Mouse (Mus musculus) kidney, adult 2 months (tissue): ENCODE results near the gene Zfp239. TPM values are rescaled to one million over a fixed set of nuclear protein-coding genes. Genes with fewer than 3 reads are reported as not detected.

Experiments
- DNase-seq: peaks from one replicate; pipeline ENCODE4 v3.0.0; 2021
- H3K27ac ChIP-seq: fragments of 200-500 bp; 2 replicates; pipeline ENCODE4 v1.5.1; 2012; ENCODE audit warnings: low read depth, low read length, control low read depth, inconsistent platforms; ENCODE audit not compliant: insufficient read depth
- H3K27me3 ChIP-seq: fragments of 200-500 bp; replicated peaks from 2 replicates; pipeline ENCODE4 v1.6.1; 2012; ENCODE audit warnings: mild to moderate bottlenecking, moderate library complexity, low read length, inconsistent platforms; ENCODE audit not compliant: control insufficient read depth, insufficient read depth
- H3K36me3 ChIP-seq: fragments of 200-500 bp; 2 replicates; pipeline ENCODE4 v1.6.1; 2012; ENCODE audit warnings: mild to moderate bottlenecking, moderate library complexity, low read length, inconsistent platforms; ENCODE audit not compliant: control insufficient read depth, insufficient read depth
- H3K4me1 ChIP-seq: fragments of 200-500 bp; 2 replicates; pipeline ENCODE4 v1.6.1; 2011; ENCODE audit warnings: low read length; ENCODE audit not compliant: control insufficient read depth, insufficient read depth
- H3K4me3 ChIP-seq: fragments of 200-500 bp; 2 replicates; pipeline ENCODE4 v1.5.1; 2011; ENCODE audit warnings: mild to moderate bottlenecking, low read depth, low read length, control low read depth; ENCODE audit not compliant: insufficient read depth
- CTCF ChIP-seq: fragments of 200-500 bp; conservative IDR thresholded peaks from 2 replicates; pipeline ENCODE4 v1.5.1; 2011; ENCODE audit warnings: low read depth, mild to moderate bottlenecking, control low read depth, low read length, moderate library complexity, mixed read lengths; ENCODE audit not compliant: insufficient read depth, insufficient read length
- POLR2A ChIP-seq: fragments of 200-500 bp; IDR thresholded peaks from one replicate; pipeline ENCODE4 v1.6.1; 2011; ENCODE audit warnings: low read depth, low read length, control low read depth
- WGBS: fragments of 180-500 bp; shearing (Covaris S2); methylation state at CpG from one replicate; pipeline ENCODE4 v1.1.7; 2018; 5-methylcytosine and 5-hydroxymethylcytosine counted together
- polyA plus RNA-seq: library from polyadenylated mRNA; depleted of rRNA; stranded (reverse); fragments of >200 nt; gene quantifications from 2 replicates; pipeline ENCODE4 v1.2.3, GENCODE M21; 2012; rRNA removed

Zfp239 gene
- 1.5 and 2.0 TPM in 2 replicates for polyA plus RNA-seq

DNA sequence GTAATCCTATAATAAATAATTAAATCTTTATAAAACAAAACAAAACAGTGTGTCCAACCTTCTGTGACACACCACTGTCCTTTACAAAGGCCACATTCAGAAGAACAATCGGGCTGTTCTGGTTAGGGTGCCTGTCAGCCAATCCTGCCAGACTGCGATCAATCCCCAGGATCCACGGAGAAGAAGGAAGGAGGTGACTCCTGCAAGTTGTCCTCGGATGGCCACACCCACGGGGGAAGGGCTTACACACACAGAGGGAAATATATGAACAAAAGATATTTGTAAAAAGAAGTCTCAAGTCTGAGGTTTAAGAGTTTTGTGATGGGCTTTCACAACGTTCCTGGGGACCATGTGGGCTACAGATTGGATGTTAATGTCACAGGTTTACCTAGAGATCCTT, at the start of gene Zfp239:
Gene Zfp239 (plus strand): TSS at position 253 of the 400 bp plus-strand sequence.
- H3K4me3 ChIP-seq, result peak within 1 kb of the TSS; percentile 50
- peak; percentile 28 for DNase-seq
- no peaks in the 10 kb centered on the region for H3K27me3 ChIP-seq
- H3K27ac ChIP-seq, result no peak within 1 kb of the TSS
- WGBS, result 57% methylated on average over 6 of the region's 6 CpGs
- H3K4me1 ChIP-seq, result no peaks in the 10 kb centered on the region
- H3K36me3 ChIP-seq, result no peaks in the 10 kb centered on the region
- TF ChIP-seq CTCF (no peak), POLR2A (no peak)

- no peak overlapping the region for H3K4me3 ChIP-seq
- no peak overlapping the region for H3K27ac ChIP-seq
- no peak for DNase-seq
- no peaks in the 10 kb centered on the region for H3K27me3 ChIP-seq
- no peaks in the 10 kb centered on the region for H3K4me1 ChIP-seq
- no peak for TF ChIP-seq POLR2A
- no peak for TF ChIP-seq CTCF
- no peaks in the 10 kb centered on the region for H3K36me3 ChIP-seq
Observed at GRCm38 (mm10) chr6:117814681-117815080, 47.2 kb upstream of the Zfp239 start.

GRCm38 (mm10) chr6:117817108-117817541, 44.8 kb upstream of the Zfp239 start:
- Histone ChIP-seq H3K4me1 (no peaks in the 10 kb centered on the region), H3K27me3 (no peaks in the 10 kb centered on the region), H3K36me3 (no peaks in the 10 kb centered on the region), H3K27ac (no peak overlapping the region), H3K4me3 (no peak overlapping the region)
- DNase-seq, result no peak
- no peak for TF ChIP-seq POLR2A
- TF ChIP-seq CTCF, result no peak
- 59% methylated on average over 5 of the region's 5 CpGs for WGBS

GRCm38 (mm10) chr6:117820327-117820726, 41.6 kb upstream of the Zfp239 start:
- Histone ChIP-seq H3K27ac (no peak overlapping the region), H3K4me1 (no peaks in the 10 kb centered on the region), H3K4me3 (no peak overlapping the region), H3K36me3 (no peaks in the 10 kb centered on the region), H3K27me3 (no peaks in the 10 kb centered on the region)
- 86% methylated on average over 14 of the region's 14 CpGs for WGBS
- no peak for DNase-seq
- TF ChIP-seq POLR2A (no peak), CTCF (no peak)

DNA sequence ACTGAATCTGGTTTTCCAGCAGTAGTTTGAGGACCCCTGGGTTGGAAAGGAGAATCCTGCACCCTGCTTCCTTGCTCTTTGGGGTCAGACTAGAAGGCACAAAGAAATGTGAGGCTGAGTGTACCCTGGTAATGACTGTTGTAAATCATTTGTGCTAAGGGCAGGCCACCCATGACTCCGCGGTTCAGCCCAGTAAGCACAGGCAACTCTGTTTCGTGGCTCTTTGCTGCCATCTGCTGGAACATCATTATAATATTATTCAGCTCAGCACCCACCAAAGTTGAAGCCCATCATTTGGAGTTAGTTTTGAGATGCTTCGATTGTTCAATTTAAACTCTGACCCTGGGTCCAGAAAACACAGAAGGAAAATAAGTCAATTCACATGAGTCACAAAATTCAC, 36.5 kb upstream of the Zfp239 start:
- no peaks in the 10 kb centered on the region for H3K4me1 ChIP-seq

GRCm38 (mm10) chr6:117828273-117828672, 33.6 kb upstream of the Zfp239 start:
- Histone ChIP-seq H3K27ac (no peak overlapping the region), H3K4me1 (no peaks in the 10 kb centered on the region), H3K27me3 (no peaks in the 10 kb centered on the region), H3K4me3 (no peak overlapping the region), H3K36me3 (no peaks in the 10 kb centered on the region)
- DNase-seq, result peak; percentile 55
- 17% methylated on average over 9 of the region's 9 CpGs for WGBS
- TF ChIP-seq POLR2A (no peak), CTCF (peak; percentile 76)

More for the DNA sequence above, 36.5 kb upstream of the Zfp239 start:
- 7% methylated on average over 4 of the region's 4 CpGs for WGBS
- H3K4me3 ChIP-seq, result no peak overlapping the region
- H3K27me3 ChIP-seq, result no peaks in the 10 kb centered on the region
- no peak overlapping the region for H3K27ac ChIP-seq
- no peaks in the 10 kb centered on the region for H3K36me3 ChIP-seq
- TF ChIP-seq CTCF (peak; percentile 80), POLR2A (no peak)
- DNase-seq, result peak; percentile 73

DNA sequence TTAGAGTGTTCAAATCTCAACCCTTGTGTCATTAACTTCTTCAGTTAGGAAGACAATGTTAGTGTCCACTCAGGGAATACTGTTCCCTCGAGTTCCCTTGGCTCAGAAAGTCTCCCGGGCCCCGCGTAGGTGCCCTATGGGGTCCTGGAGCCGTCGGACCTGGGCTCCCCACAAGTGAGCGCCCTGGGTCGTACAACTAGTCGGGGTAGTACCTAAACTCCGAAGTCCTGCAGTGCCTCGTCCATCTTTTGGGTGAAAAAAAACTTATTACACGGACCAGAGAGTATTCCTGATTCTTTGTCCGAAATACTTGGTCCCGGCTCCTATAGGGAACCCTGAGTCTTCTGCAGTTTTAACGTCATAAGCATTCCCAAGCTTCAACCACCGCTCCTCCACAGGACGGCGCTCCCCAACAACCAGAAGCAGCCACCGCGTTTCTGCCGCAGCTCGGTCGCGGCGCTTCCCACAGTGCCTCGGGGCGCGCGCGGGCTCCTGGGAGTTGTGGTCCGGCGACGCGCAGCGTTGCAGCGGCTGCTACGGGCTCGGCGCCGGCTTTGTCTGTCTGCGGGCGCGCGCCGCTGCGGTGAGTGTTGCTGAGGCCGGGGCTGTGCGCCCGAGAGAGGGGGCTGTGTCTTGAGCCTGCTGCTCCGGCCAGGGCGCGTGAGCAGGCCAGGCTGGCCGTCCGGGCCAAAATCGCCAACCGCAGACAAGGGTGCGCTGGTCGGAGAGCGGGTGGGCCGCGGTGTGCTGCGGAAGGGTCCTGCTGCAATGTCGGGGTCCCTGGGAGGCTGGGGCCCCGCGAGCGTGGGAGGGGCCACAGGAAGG, 21.0 kb upstream of the Zfp239 start, which contains the start of gene Zfp637:
Gene Zfp637 (plus strand): TSS at position 495 of the 825 bp plus-strand sequence.
- peak within 1 kb of the TSS; percentile 97 for H3K27ac ChIP-seq
- H3K36me3 ChIP-seq, result peaks cover 5% of the 10 kb centered on the region
- H3K4me1 ChIP-seq, result peaks cover 6% of the 10 kb centered on the region; the same call in 1 of the 2 replicates
- H3K27me3 ChIP-seq, result no peaks in the 10 kb centered on the region
- TF ChIP-seq CTCF, result peak; percentile 61
- no peak for TF ChIP-seq POLR2A
- DNase-seq, result peak; percentile 96
- H3K4me3 ChIP-seq, result peak within 1 kb of the TSS; percentile 99
- under 1% methylated on average over 66 of the region's 66 CpGs for WGBS
